ENCODE assay signal across 9 mouse cellular contexts in genomic region chr11:78044758-78045251, GRCm38 (mm10). TPM values are rescaled to one million over a fixed set of nuclear protein-coding genes. Genes with fewer than 3 reads are reported as not detected.
A peak's percentile ranks its signal among the peaks of the same experiment; 100 is the strongest.
DNase-seq lines count a peak whose midpoint lies in the region; ATAC-seq and TF ChIP-seq lines count a peak whose summit lies in the region.
"Had no signal": no experiment of that assay in that cellular context is flagged by ENCODE, and none has a peak within 500 bp of the region (broad histone marks: within the 10 kb centered on the region; RNA-seq: fewer than 3 reads in every experiment).

No protein-coding gene starts in this region.

- H3K27ac ChIP-seq in layer of hippocampus, adult 2 months = peak overlapping the region; percentile 65; the same call in 1 of the 2 replicates
- H3K27ac ChIP-seq in kidney, adult 2 months (ENCODE audit: insufficient read depth, low read depth, low read length) = peak overlapping the region; percentile 83
- H3K27ac ChIP-seq in lung, embryonic 16.5 days (ENCODE audit: low read length) = peak overlapping the region; percentile 49

- 0 out of 2 replicates have a peak, but pooled peaks cover 2% of the 10 kb centered on the region for H3K9me3 ChIP-seq in lung, embryonic 16.5 days (ENCODE audit: control insufficient read depth, low read length)

- no peak overlapping the region for H3K9ac ChIP-seq in lung, embryonic 16.5 days (ENCODE audit: low read length)

- ATAC-seq in lung, embryonic 16.5 days (ENCODE audit: low read depth) = peak; percentile 76; the same call in 1 of the 2 replicates

- TF ChIP-seq POLR2A in kidney, adult 2 months (IDR thresholded peaks at IDR 0.05; ENCODE audit: low read depth, low read length) = no peak

- H3K4me3 ChIP-seq in layer of hippocampus, adult 2 months = no peak overlapping the region
- no peak overlapping the region for H3K4me3 ChIP-seq in kidney, adult 2 months (ENCODE audit: insufficient read depth, low read depth, low read length)
- H3K4me3 ChIP-seq in lung, embryonic 16.5 days (ENCODE audit: low read length) = no peak overlapping the region
- H3K4me3 ChIP-seq: myocyte had no signal

- no peak overlapping the region for H3K4me2 ChIP-seq in lung, embryonic 16.5 days (ENCODE audit: low read depth, low read length)

- intact Hi-C loops in gastrocnemius, postnatal 14 days (cut with DNase I; ENCODE audit: low total_unique reads) = no loop called here

- TF ChIP-seq CTCF in layer of hippocampus, adult 2 months (conservative IDR thresholded peaks at IDR 0.05) = no peak
- 0 out of 2 replicates have a peak, but pooled peaks have one; percentile 1 for TF ChIP-seq CTCF in kidney, adult 2 months (conservative IDR thresholded peaks at IDR 0.05; ENCODE audit: insufficient read depth, insufficient read length, low read depth, low read length)

- peaks cover 14% of the 10 kb centered on the region; the same call in 1 of the 2 replicates for H3K4me1 ChIP-seq in kidney, adult 2 months (ENCODE audit: control insufficient read depth, insufficient read depth, low read length)
- peaks cover 5% of the 10 kb centered on the region for H3K4me1 ChIP-seq in lung, embryonic 16.5 days (replicated peaks; ENCODE audit: control insufficient read depth, insufficient read depth, low read length)

- no peaks in the 10 kb centered on the region for H3K27me3 ChIP-seq in kidney, adult 2 months (replicated peaks; ENCODE audit: control insufficient read depth, insufficient read depth, low read length)
- no peaks in the 10 kb centered on the region for H3K27me3 ChIP-seq in lung, embryonic 16.5 days (ENCODE audit: control insufficient read depth, insufficient read depth, low read depth, low read length)

- peak in 1 of 2 experiments; percentile 17 for DNase-seq in layer of hippocampus, adult 2 months (ENCODE audit: low spot score in 2 of 2)
- no peak for DNase-seq in layer of hippocampus, adult 9-10 months (ENCODE audit: low spot score)
- DNase-seq in adrenal gland, postnatal 36 days = peak; percentile 93 to 94
- DNase-seq in gastrocnemius, postnatal 14 days = peak; percentile 89
- peak; percentile 96 for DNase-seq in kidney, adult 2 months
- peak; percentile 29 for DNase-seq in urinary bladder, postnatal 25 days (ENCODE audit: low spot score)
- DNase-seq in embryo, embryonic 10.5 days (ENCODE audit: low spot score) = no peak

- 6% methylated on average over 5 of the region's 5 CpGs for WGBS in kidney, adult 2 months
- 50% methylated on average over 5 of the region's 5 CpGs for WGBS in lung, embryonic 16.5 days

- no peaks in the 10 kb centered on the region for H3K36me3 ChIP-seq in kidney, adult 2 months (ENCODE audit: control insufficient read depth, insufficient read depth, low read length)
- peaks cover 2% of the 10 kb centered on the region; the same call in 1 of the 2 replicates for H3K36me3 ChIP-seq in lung, embryonic 16.5 days (ENCODE audit: control insufficient read depth, insufficient read depth, low read length)

RNA-seq across cellular contexts. Expression of gene Flot2, which starts 7.1 kb away (rescaled TPM):
- 10 to 100 TPM; 70.9 to 77.4 TPM for total RNA-seq in layer of hippocampus, adult 2 months (2021)
- total RNA-seq in adrenal gland, postnatal 36 days (2021) = 10 to 100 TPM; 71.4 to 98.4 TPM
- 10 to 100 TPM; 60.7 to 64.3 TPM for total RNA-seq in gastrocnemius, postnatal 14 days (2021)
- 95.0 and 96.9 TPM in 2 replicates for polyA plus RNA-seq in kidney, adult 2 months (2012; rRNA removed)
- polyA plus RNA-seq in lung, embryonic 16.5 days (2015; fragmentation: Nextera tagmentation; extraction: Ambion mirVana) = 67.6 and 70.0 TPM in 2 replicates

RNA-seq across cellular contexts. Expression of gene Dhrs13, which starts 12.7 kb away (rescaled TPM):
- total RNA-seq in layer of hippocampus, adult 2 months (2021) = 1 to 10 TPM; 4.6 to 5.7 TPM
- total RNA-seq in adrenal gland, postnatal 36 days (2021) = 10 to 100 TPM; 12.1 to 15.2 TPM
- total RNA-seq in gastrocnemius, postnatal 14 days (2021) = 1 to 10 TPM; 1.6 to 1.7 TPM
- 7.1 and 9.3 TPM in 2 replicates for polyA plus RNA-seq in kidney, adult 2 months (2012; rRNA removed)
- 14.5 and 15.3 TPM in 2 replicates for polyA plus RNA-seq in lung, embryonic 16.5 days (2015; fragmentation: Nextera tagmentation; extraction: Ambion mirVana)

RNA-seq across cellular contexts. Expression of gene Eral1, which starts 35.4 kb away (rescaled TPM):
- total RNA-seq in layer of hippocampus, adult 2 months (2021) = 10 to 100 TPM; 19.5 to 20.1 TPM
- 10 to 100 TPM; 30.0 to 33.6 TPM for total RNA-seq in adrenal gland, postnatal 36 days (2021)
- 10 to 100 TPM; 18.9 to 22.2 TPM for total RNA-seq in gastrocnemius, postnatal 14 days (2021)
- polyA plus RNA-seq in kidney, adult 2 months (2012; rRNA removed) = 39.1 and 41.6 TPM in 2 replicates
- 35.0 and 35.1 TPM in 2 replicates for polyA plus RNA-seq in lung, embryonic 16.5 days (2015; fragmentation: Nextera tagmentation; extraction: Ambion mirVana)

RNA-seq across cellular contexts. Expression of gene Fam222b, which starts 49.7 kb away (rescaled TPM):
- total RNA-seq in layer of hippocampus, adult 2 months (2021) = 10 to 100 TPM; 29.5 to 30.3 TPM
- total RNA-seq in adrenal gland, postnatal 36 days (2021) = 10 to 100 TPM; 16.9 to 20.3 TPM
- 1 to 10 TPM; 6.5 to 7.4 TPM for total RNA-seq in gastrocnemius, postnatal 14 days (2021)
- polyA plus RNA-seq in kidney, adult 2 months (2012; rRNA removed) = 13.4 and 14.7 TPM in 2 replicates
- 13.6 and 17.1 TPM in 2 replicates for polyA plus RNA-seq in lung, embryonic 16.5 days (2015; fragmentation: Nextera tagmentation; extraction: Ambion mirVana)

Comparison
In these comparisons a context has a peak if more than half of its experiments do, and no peak if none do; other contexts are left out.
1. DNase-seq: peak in adrenal gland, postnatal 36 days (2 of 2), gastrocnemius, postnatal 14 days (single experiment), kidney, adult 2 months (single experiment) and urinary bladder, postnatal 25 days (single experiment); none in layer of hippocampus, adult 9-10 months (single experiment) and embryo, embryonic 10.5 days (single experiment).
2. Peak in every context shown above with its lines, with median percentiles within 50 percentile points of each other: H3K27ac ChIP-seq.